Mouse (Mus musculus): ENCODE measurements around the gene Dusp1. TPM values are rescaled to one million over a fixed set of nuclear protein-coding genes. Genes with fewer than 3 reads are reported as not detected.
A peak's percentile ranks its signal among the peaks of the same experiment; 100 is the strongest.

Gene Dusp1
- total RNA-seq (2021): 10 to 100 TPM; 66.9 to 69.5 TPM

DNA sequence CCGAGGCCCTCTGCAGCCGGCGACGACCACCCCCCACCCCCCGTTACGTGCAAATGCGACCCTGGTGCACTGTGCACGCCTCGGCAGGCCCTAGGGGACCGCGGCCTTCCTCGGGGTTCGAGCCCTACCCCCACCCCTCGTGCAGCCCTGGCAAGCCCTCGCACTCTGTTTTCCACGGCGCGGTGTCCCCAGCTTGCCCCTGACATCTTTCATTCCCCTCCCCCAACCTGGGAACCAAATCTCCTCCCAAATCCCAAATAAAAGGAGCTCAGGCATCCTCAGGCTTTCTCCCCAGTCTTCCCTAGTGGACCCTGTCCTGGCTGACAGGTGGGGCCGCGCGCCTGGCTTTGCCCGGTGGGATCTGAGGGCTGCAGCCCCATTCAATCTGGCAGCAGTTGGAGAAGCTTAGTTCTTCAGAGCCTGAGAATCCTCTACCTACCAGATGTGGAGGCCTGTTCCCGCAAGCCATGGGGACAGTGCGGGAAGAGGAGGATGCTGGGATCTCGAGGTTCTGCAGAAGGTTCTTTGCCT lies at the start of gene Dusp1:
Dusp1 (minus strand) TSS at position 478 of the 531 bp plus-strand sequence.
- DNase-seq: no peak

DNA sequence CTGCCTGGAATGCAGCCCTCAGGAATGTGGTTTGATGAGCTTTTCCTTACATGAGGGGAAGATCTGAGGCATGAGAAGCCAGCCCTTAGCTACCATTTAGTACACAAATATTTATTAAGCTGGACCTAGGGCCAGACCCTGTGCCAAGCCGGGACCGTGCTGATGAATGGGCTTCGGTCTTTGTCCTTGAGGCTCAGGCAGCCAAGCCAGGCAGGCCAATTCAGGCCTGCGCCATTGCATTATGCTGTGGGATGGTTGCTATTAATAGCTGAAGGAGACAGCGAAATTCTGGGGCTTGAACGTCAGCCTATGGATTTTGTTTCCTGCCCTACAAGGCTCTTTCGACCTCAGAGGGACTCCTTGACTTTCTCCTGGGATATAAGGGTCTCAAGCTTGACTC lies 49.4 kb upstream of the Dusp1 start:
- DNase-seq: peak; percentile 54

DNA sequence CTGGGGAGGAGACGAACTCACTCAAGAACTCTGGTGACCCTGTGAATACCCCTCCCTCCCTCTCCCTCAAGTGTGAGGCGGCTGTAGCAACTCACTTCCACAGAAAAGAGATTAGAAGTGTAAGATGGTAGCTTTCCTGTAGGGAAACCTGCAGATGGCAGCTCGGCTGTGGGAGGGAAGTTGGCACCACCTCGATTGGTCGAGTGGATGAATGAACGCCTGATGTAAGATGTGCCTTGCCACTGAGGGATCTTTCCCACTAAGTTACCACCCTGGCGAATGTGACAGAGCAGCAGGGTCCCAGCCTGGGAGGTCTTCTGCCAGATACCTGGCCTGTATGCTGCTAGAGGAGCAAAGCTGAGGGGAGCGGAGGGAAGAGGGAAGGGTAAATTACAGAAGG lies 47.9 kb upstream of the Dusp1 start:
- no peak for DNase-seq

DNA sequence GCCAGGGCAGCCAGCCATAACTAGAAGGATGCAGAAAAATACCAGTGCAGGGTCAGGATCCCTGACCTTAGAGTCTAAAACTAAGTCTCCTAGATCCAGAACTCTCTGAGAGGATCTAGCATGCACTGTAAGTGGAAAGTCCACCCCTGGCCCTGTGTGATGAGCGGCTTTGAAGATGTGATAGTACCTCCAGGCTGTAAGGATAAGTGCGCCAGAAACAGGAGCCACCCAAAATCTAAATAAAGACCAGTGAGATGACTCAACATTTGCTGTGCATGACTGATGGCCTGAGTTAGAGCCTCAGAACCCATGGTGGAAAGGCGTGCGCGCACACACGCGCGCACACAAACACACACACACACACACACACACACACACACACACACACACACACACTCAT lies 46.9 kb upstream of the Dusp1 start:
- DNase-seq: no peak

DNA sequence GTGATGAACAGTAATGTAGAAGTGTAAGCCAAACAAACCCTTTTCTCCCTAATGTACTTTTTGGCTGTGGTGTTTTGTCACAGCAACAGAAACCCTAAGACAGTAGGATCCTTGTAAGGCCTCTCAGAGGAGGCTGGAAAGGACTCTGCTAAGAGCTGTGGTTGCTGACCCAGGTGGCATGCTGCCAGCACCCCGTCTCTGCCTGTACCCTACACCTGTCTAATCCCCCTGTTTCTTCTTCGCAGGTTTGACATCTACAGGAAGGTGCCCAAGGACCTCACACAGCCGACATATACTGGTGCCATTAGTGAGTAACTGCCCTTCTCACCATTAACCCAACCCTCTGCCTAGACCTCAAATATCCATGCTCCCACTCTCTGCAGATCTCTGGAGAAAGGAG lies 46.4 kb upstream of the Dusp1 start:
- no peak for DNase-seq

DNA sequence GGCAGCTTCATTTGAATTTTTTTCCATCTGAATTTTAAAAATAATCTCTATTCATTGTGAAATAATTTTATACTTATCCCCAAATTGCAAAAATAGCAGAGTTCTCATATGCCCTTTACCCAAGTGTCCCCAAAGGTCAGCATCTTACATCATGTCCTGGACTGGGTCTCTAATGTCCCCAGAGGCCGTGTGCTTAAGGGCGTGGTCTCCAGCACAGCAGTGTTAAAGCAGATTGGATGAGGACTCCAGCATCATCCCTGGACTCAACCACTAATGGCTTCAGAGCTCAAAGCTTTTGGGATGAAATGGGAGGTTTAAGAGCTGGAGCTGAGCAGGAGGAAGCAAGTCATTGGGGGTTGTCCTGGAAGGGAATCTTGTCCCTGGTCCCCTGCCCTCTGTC lies 44.6 kb upstream of the Dusp1 start:
- no peak for DNase-seq

DNA sequence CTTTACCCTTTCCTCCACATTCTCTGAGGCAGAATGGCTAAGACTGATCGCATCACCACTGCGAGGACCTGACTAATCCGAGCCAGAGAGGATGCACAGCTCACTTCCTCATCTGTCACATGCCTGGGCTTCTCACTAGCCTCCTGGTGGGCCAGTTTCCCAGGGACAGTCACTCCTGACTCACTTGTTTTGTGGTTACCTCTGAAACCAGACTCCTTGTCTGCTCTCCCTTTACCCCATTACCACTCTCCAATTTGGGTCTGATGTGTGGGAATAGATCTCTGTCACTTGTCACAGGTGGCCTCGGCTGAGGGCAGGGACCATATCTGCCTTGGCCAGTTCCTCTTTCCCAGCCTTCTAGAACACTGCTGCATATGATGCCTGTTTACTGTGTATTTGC lies 43.7 kb upstream of the Dusp1 start:
- no peak for DNase-seq

DNA sequence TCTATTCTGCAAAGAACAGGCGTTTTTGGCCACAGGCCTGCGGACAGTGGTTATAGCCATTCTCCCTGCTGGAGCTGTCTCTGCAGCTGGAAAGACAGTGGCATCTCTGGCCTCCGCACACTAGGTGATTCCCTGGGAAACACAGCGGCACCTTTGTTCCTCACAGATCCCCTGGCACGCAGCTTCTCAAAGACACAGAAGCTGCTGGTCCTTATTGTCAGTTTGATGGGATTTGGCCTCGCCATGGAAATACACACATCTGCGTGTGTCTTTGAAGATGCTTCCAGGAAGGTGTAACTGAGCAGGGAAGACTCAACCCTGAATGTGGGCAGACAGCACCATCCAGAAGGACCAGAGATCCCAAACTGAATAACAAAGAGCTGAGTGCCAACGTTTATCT lies 41.4 kb upstream of the Dusp1 start:
- no peak for DNase-seq

DNA sequence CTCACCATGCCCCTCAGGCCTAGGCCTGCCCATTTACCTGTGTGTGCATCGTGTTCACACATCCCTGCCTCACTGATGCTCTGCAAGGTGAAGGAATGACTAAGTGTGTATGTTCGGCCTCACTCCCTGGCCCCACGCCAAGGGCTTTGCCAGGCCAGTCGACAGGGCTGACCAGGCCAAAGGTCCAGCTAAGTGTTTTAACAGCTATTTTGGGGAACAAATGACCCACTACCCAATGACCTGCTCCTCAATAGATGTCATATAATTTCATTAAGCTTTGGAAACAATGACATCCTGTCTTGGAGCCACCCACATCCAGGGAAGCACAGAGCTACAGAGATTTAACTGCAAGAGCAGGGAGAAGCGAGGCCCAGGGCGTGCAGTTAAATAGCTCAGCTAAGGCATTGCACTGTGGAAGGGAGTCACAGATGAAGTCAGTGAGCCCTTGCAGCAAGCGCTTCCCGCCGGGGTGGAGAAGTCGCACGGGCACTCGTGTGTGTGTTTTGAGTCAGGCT lies 40.5 kb upstream of the Dusp1 start:
- DNase-seq: peak; percentile 69

DNA sequence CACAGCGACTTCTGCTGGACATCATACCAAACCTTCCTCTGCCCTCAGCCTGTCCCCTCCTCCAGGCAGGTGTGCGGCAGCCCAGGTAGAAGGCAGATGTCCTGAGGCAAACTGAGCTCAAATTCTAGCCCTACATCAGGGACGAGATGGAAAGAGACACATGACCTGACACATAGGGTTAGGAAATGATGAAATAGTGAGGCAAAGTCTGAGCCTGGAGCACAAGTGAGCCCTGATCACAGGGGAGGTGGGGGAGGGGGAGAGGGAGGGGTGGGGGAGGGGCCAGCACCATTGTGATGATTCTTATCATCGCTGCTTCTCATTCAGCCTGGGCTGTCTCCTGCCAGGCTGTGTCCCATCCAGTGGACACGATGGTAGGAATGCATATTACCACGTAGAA lies 40.0 kb upstream of the Dusp1 start:
- DNase-seq: no peak

DNA sequence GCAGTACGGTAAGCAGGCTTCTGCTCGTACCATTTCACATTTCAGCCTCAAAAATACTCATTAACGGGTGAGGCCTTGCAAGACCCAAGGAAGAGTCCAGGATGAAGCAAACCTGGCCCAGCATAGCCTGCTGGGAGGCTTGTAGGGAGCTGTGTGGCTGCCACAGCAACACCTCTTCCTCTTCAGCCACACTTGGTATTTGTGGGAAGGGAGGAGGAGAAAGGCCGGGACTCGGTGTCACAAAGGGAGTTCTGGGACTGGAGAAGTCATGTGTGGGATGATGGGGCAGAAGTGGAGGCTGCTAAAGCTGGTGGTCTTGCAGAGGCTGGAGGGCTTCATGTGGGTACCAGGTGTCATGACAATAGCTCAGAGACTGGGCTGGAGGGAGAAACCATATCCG lies 39.6 kb upstream of the Dusp1 start:
- DNase-seq: no peak

DNA sequence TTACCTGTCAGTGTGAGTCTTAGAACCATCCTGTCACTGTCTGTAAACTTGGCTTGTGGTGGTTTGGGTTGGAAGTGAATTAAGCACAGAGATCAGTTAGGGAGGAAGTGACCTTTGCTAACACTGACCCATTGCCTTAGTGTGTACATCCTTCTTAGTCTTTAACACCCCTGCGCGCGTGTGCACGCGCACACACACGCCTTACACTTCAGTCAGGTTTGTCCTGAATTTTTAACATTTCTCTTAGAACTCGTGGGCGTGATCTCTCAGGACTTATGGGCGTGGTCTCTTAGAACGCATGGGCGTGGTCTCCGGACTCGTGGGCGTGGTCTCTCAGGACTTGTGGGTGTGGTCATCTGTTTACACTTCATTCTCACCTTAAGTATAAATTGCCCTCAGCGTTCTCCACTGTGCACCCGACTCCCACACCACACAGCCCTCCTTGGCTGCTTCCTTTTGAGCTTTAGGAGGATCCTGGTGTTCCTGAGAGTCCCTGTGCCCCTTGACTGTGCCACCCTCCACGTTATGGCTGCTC lies 39.1 kb upstream of the Dusp1 start:
- no peak for DNase-seq

DNA sequence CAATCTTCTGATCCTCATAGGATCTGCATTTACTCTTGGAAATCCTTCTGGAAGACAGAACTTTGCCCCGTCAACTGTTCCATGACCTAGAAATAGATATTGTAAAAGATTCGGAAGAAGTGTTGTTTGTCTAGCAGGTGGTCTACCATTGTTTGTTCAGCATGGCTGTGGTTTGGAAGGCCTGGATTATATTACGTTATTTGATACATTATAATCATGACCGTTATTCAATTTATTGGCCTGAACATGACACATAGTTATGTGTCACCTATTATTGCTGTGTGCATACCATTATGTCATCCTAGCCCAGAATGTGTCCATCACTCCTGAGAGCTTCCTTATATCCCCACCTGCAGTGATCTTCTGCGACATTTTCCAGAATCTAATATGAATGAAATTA lies 36.9 kb upstream of the Dusp1 start:
- DNase-seq: no peak

DNA sequence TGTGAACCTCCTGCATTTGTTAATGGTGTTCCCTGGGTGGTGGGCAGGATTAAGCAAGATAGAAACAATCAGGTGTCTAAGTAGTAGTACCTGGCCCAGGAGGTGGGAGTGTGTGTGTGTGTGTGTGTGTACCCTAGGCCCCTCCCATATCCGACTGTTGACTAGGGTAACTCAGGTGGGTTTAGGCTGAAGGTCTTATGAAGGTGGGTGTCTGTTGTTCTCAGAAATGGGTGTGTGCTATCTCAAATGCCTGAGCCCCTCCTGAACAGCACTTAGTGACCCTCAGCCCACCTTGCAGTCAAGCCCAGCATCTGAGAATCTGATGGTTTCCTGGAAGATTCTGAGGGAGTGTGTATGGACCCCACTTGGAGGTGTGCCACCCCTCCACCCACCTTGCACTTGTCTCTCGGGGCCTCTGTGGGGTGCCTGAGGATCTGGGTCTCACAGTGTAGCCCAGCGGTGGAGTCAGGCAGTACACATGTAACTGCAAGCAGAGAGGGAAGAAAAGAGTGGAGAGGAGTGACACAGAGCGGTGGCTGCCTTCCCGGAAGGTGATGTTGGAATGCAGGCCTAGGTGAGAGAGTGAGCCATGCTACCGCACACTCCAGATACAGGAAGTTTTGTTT lies 35.0 kb upstream of the Dusp1 start:
- DNase-seq: peak; percentile 59

DNA sequence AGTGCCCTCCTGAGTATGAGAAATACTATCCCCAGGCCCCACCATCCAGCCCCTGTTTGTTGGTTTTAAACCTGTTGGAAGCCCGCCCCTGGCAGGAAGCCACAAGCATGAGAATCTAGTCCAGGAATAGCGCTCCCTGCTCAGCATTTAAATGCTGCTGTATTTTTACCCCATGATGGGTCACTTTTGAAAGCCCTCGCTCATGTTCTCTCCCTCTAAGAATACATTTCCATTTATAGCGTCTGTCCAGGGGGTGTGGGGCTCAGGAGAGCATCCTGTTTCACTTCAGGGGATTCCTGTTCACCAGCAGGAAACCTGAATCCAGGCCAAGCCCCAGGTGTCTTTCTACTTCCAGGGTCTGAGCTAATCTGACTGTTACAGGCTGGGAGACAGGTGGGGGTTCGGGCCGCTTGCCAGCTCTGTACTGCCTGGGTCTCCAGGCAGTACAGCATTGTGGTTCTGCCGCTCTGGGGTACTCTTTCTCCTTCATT lies 34.3 kb upstream of the Dusp1 start:
- DNase-seq: peak; percentile 94

DNA sequence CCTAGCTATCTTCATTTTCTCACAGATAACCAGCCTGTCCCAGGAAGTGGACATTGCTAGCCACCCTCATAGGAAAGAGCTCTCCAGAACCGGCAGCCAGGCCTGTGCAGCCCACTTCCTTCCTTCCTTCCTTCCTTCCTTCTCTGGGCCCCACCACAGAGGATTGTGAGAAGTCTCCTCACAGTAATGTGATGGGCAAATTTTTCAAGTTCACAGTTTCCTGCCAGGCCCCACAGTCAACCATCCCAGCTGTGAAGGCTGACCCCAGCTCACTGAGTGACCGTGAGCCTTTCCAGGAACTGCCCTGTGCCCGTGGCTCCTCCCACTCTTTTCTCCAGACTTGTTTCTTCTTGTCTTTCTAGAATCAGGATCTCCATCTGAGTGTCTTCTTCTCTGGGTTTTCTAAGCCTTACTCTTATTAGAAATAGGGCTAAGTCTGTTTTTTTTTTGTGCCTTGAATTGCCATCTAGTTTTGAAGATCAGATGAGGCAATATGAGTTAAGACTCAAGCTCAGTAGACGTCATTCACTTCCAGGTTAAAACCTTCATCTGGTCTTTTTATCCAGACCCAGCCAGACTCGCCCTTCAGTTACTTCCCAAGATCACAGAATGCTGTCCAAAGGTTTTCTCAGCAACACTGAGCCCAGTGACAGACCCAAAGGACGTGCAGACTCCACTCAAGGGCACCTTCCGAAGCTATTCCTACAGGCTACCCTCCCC lies 33.7 kb upstream of the Dusp1 start:
- no peak for DNase-seq

DNA sequence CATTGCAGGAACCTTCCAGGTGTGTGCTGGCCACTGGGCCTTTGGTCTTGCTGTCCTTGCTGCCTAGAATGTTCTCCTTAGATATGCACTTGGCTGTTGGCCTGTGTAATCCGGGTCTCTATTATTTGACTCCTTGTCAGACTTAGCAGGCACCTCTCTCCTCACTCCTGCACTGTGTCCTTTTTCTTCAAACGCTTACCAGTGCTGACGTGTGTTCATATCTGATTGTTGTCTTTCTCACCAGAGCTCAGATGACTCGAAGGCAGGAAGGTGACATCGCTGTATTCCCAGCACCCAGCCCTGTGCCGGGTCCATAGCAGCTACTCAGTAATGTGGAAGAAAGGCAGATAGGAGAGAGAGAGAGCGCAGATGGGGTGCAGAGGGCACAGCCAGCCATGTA lies 33.0 kb upstream of the Dusp1 start:
- DNase-seq: no peak

DNA sequence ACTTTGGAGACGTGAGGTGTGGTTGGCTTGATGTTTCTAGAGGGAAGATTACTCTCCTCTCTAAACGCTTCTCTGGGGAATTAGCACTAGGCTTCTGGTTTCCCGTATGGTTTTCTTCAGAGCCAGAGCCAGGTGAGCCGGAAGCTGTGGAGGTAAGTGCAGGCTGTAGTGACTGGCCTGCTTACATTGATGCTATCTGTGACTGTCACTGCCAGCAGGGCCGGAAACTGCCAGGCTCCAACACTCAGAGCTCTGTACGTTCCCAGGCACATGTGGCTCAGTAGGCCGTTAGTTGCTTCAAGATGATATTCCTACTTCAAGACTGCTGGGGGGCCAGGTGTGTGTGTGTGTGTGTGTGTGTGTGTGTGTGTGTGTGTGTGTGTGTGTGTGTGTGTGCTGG lies 32.2 kb upstream of the Dusp1 start:
- no peak for DNase-seq

DNA sequence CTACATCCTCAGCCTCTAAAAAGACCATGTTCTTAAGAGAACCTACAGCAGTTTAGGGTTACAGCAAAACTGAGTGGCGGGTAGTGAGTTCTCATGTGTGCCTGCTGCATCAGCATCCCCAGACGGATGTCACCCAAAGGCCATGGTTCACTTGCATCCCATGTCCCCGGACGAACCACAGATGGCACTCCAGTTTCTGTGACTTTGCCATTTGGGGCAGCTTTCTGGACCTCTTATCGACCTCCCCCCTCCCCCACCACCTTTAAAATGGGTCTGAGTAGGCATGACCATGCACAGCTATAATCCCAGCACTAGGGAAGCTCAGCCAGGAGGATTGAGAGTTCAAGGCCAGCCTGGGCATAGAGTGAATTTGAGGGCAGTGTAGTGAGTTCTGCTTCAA lies 31.3 kb upstream of the Dusp1 start:
- no peak for DNase-seq

DNA sequence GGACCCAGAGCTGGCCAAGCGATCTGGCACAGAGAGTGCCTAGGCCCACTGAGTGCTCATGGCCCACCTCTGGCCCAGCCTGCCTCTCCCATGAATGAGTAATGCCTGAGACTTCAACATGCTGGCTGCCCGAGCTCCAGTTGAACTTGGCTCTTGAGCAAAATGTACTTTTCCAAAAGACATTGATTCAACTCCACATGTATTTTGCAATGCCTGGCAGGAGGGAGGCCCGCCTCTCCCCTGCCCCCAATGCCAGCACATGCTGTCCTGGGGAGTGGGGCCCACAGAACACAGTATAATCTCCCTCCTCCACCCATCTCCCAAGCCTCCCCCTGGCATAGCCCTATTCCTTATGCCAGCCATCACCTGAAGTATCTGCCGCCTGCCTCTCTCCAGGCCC lies 30.6 kb upstream of the Dusp1 start:
- DNase-seq: no peak

DNA sequence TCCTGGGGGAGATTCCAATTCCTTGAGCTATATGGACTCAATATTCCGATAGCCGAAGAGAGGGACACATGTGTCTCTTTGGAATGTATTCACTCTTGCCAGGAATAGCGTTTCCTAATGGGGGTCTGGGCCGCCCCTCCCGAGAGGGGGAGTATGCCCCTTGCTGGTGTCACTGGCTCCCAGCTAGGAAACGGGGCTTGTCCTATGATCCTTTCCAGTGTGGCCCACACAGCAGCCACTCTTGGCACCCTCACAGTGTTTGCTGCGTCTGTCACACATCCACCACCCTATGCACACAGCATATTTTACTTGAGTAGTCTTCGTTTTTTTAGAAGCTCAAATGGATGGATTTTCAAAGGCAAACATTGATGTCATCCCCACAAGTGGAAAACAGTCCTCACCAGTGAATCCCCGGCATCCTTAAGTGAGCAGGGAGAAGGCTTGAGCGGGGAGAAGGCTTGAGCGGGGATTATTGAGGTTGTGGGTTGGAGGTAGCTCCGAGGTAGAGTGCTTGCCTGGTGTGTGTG lies 26.1 kb upstream of the Dusp1 start:
- no peak for DNase-seq

DNA sequence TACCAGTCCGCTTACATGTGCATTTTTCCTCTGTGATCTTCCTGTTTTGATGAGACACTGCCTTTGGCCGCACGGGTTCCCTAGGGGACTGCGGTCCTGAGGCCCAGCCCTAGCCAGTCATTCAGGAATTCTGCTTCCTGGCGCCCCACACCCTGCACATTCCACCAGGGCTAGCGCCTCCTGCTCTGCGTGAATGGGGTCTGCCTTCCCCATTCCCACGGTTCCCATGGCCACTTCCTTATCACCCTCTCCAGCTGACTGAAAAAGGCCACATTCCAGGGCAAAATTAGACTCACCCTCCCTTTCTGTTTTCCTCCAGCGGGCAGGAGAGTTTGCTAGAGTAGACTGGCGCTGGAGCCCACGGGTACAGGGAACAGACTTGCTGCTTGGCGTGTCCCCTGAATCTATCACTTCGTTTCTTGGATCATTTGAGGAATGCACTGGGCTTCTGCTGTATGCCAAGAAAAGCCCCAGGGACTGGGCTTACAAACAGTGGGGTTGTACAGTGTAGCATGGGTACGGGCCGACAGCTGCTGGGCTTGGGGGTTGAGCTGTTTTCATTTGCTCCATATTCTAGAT lies 22.7 kb upstream of the Dusp1 start:
- DNase-seq: peak; percentile 89

DNA sequence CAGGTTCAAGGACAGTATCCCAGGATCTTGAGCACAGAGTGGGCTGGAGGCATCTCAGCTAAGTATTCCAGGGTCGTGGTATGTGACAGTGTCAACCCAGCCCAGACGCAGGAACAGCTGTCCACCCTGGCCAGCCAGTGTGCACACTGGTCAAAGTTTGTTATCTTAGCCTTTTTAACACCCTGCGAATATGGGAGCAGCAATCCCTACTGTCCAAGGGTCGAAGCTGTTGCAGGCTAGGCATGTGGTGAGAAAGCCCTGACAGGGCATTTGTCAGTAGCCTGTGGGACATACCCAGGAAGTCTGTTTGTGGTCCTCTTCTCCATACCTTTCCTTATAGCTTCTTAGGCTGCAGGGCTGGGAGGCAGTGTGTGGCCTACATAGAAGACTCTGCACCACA lies 22.1 kb upstream of the Dusp1 start:
- DNase-seq: no peak

Measured in heart, postnatal 4 days (tissue).